Mouse (Mus musculus): ENCODE results near the gene Rras. TPM values are rescaled to one million over a fixed set of nuclear protein-coding genes. Genes with fewer than 3 reads are reported as not detected.

The Rras gene
- total and polyA plus RNA-seq, 3 experiments, result 5.0 to 24.1 TPM; not detected in 1

- no peak for TF ChIP-seq POLR2AphosphoS5 (IDR thresholded peaks at IDR 0.05; ENCODE audit: borderline replicate concordance, low read depth, low read length)
- no peak for TF ChIP-seq NELFE (IDR thresholded peaks at IDR 0.05; ENCODE audit: low read depth, low read length)
- no peak for TF ChIP-seq HCFC1 (IDR thresholded peaks at IDR 0.05; ENCODE audit: low read depth, low read length)
- no peak for DNase-seq (ENCODE audit: low read depth, low spot score)
- Histone ChIP-seq H3K27ac (ENCODE audit: control insufficient read depth, low read depth, low read length) (no peak overlapping the region), H3K4me1 (ENCODE audit: control insufficient read depth in 1 of 2, insufficient read depth in 2 of 2, low read length in 2 of 2) (peaks cover 4 to 14% of the 10 kb centered on the region in 2 experiments), H3K9ac (ENCODE audit: control insufficient read depth, low read depth, low read length, poor library complexity, severe bottlenecking) (no peak overlapping the region), H3K36me3 (ENCODE audit: control insufficient read depth in 1 of 2, insufficient read depth in 2 of 2, low read length in 2 of 2) (peaks cover 4 to 8% of the 10 kb centered on the region in 2 experiments), H3K79me2 (ENCODE audit: control insufficient read depth, insufficient read depth, low read length, poor library complexity) (peaks cover 16% of the 10 kb centered on the region), H3K9me3 (replicated peaks; ENCODE audit: insufficient read depth, low read length) (no peaks in the 10 kb centered on the region), H3K4me3 (ENCODE audit: control insufficient read depth in 1 of 2, insufficient read depth in 1 of 2, low read depth in 2 of 2, low read length in 2 of 2) (no peak overlapping the region), H3K27me3 (ENCODE audit: control insufficient read depth in 1 of 2, insufficient read depth in 2 of 2, low read length in 2 of 2) (no peaks in the 10 kb centered on the region)
Observed at GRCm38 (mm10) chr7:45012824-45013223, 4.9 kb upstream of the Rras start.

GRCm38 (mm10) chr7:45013366-45014095 lies 4.2 kb upstream of the Rras start:
- H3K27me3 ChIP-seq (ENCODE audit: control insufficient read depth in 1 of 2, insufficient read depth in 2 of 2, low read length in 2 of 2), result no peaks in the 10 kb centered on the region
- DNase-seq (ENCODE audit: low read depth, low spot score), result no peak
- no peak overlapping the region for H3K27ac ChIP-seq (ENCODE audit: control insufficient read depth, low read depth, low read length)
- H3K9ac ChIP-seq (ENCODE audit: control insufficient read depth, low read depth, low read length, poor library complexity, severe bottlenecking), result no peak overlapping the region
- no peaks in the 10 kb centered on the region for H3K9me3 ChIP-seq (replicated peaks; ENCODE audit: insufficient read depth, low read length)
- peaks cover 4 to 12% of the 10 kb centered on the region in 2 experiments for H3K36me3 ChIP-seq (ENCODE audit: control insufficient read depth in 1 of 2, insufficient read depth in 2 of 2, low read length in 2 of 2)
- H3K4me3 ChIP-seq (ENCODE audit: control insufficient read depth in 1 of 2, insufficient read depth in 1 of 2, low read depth in 2 of 2, low read length in 2 of 2), result no peak overlapping the region
- no peak for TF ChIP-seq RAD21 (IDR thresholded peaks at IDR 0.05; ENCODE audit: low read depth, low read length)
- no peak for TF ChIP-seq ZC3H11A (IDR thresholded peaks at IDR 0.05; ENCODE audit: low read depth, low read length)
- TF ChIP-seq CHD2 (IDR thresholded peaks at IDR 0.05; ENCODE audit: low read length), result no peak
- no peak for TF ChIP-seq GABPA (IDR thresholded peaks at IDR 0.05; ENCODE audit: low read depth, low read length)
- no peak for TF ChIP-seq JUND (IDR thresholded peaks at IDR 0.05; ENCODE audit: low read depth, low read length)
- no peak for TF ChIP-seq POLR2AphosphoS5 (IDR thresholded peaks at IDR 0.05; ENCODE audit: borderline replicate concordance, low read depth, low read length)
- no peak for TF ChIP-seq HCFC1 (IDR thresholded peaks at IDR 0.05; ENCODE audit: low read depth, low read length)
- TF ChIP-seq MYC (IDR thresholded peaks at IDR 0.05; ENCODE audit: low read depth, low read length), result no peak
- peaks cover 16% of the 10 kb centered on the region for H3K79me2 ChIP-seq (ENCODE audit: control insufficient read depth, insufficient read depth, low read length, poor library complexity)
- peaks cover 4 to 19% of the 10 kb centered on the region in 2 experiments for H3K4me1 ChIP-seq (ENCODE audit: control insufficient read depth in 1 of 2, insufficient read depth in 2 of 2, low read length in 2 of 2)

- Histone ChIP-seq H3K79me2 (ENCODE audit: control insufficient read depth, insufficient read depth, low read length, poor library complexity) (peaks cover 16% of the 10 kb centered on the region), H3K4me3 (ENCODE audit: control insufficient read depth in 1 of 2, insufficient read depth in 1 of 2, low read depth in 2 of 2, low read length in 2 of 2) (no peak overlapping the region), H3K9ac (ENCODE audit: control insufficient read depth, low read depth, low read length, poor library complexity, severe bottlenecking) (no peak overlapping the region), H3K36me3 (ENCODE audit: control insufficient read depth in 1 of 2, insufficient read depth in 2 of 2, low read length in 2 of 2) (peaks cover 4 to 17% of the 10 kb centered on the region in 2 experiments), H3K4me1 (ENCODE audit: control insufficient read depth in 1 of 2, insufficient read depth in 2 of 2, low read length in 2 of 2) (peaks cover 4 to 24% of the 10 kb centered on the region in 2 experiments), H3K27me3 (ENCODE audit: control insufficient read depth in 1 of 2, insufficient read depth in 2 of 2, low read length in 2 of 2) (no peaks in the 10 kb centered on the region), H3K27ac (ENCODE audit: control insufficient read depth, low read depth, low read length) (no peak overlapping the region), H3K9me3 (replicated peaks; ENCODE audit: insufficient read depth, low read length) (no peaks in the 10 kb centered on the region)
- no peak for DNase-seq (ENCODE audit: low read depth, low spot score)
- TF ChIP-seq POLR2AphosphoS5 (IDR thresholded peaks at IDR 0.05; ENCODE audit: borderline replicate concordance, low read depth, low read length) (no peak), KAT2A (conservative IDR thresholded peaks at IDR 0.05; ENCODE audit: low read depth, low read length) (no peak), USF1 (IDR thresholded peaks at IDR 0.05; ENCODE audit: low read depth, low read length) (no peak), MYB (IDR thresholded peaks at IDR 0.05; ENCODE audit: low read depth, low read length) (no peak), BHLHE40 (IDR thresholded peaks at IDR 0.05; ENCODE audit: borderline replicate concordance, low read depth, low read length) (no peak), E2F4 (IDR thresholded peaks at IDR 0.05; ENCODE audit: borderline replicate concordance, low read depth, low read length) (no peak), MAZ (IDR thresholded peaks at IDR 0.05; ENCODE audit: low read depth, low read length) (no peak), UBTF (IDR thresholded peaks at IDR 0.05; ENCODE audit: borderline replicate concordance, insufficient read depth, low read depth, low read length) (no peak), USF2 (IDR thresholded peaks at IDR 0.05; ENCODE audit: borderline replicate concordance in 1 of 2, insufficient read depth in 1 of 2, low read depth in 1 of 2, low read length in 2 of 2) (no peak), MXI1 (IDR thresholded peaks at IDR 0.05; ENCODE audit: low read depth, low read length) (no peak), MYC (IDR thresholded peaks at IDR 0.05; ENCODE audit: low read depth, low read length) (no peak), ELF1 (IDR thresholded peaks at IDR 0.05; ENCODE audit: low read depth, low read length) (no peak), MAFK (IDR thresholded peaks at IDR 0.05; ENCODE audit: borderline replicate concordance, low read depth, low read length) (no peak), MEF2A (IDR thresholded peaks at IDR 0.05; ENCODE audit: extremely low read depth, insufficient replicate concordance, low read depth, low read length, poor library complexity, severe bottlenecking) (no peak), CTCF (IDR thresholded peaks at IDR 0.05 in 2 of 3, conservative IDR thresholded peaks at IDR 0.05 in 1 of 3; ENCODE audit: control insufficient read depth in 1 of 3, insufficient read depth in 1 of 3, low read depth in 2 of 3, low read length in 3 of 3, poor library complexity in 1 of 3, severe bottlenecking in 1 of 3) (no peak)
Observed at GRCm38 (mm10) chr7:45014096-45014451, 3.7 kb upstream of the Rras start.

Data from MEL (cell line).